Mouse (Mus musculus) MEL (cell line): ENCODE data around the gene Gm48551. TPM values are rescaled to one million over a fixed set of nuclear protein-coding genes. Genes with fewer than 3 reads are reported as not detected.

Experiments used
- DNase-seq: peaks from one replicate; pipeline ENCODE4 v3.0.0; 2011; ENCODE audit warnings: low read depth, low spot score
- H3K27ac ChIP-seq: 2 replicates; pipeline ENCODE4 v1.5.1; 2012; ENCODE audit warnings: low read depth, mild to moderate bottlenecking, control low read depth, low read length, moderate library complexity; ENCODE audit not compliant: control insufficient read depth
- H3K27me3 ChIP-seq, 2 experiments: fragments of 150-350 bp in 1 of 2; sonication (generic) in 1 of 2; 2 replicates each; pipeline ENCODE4 v1.6.1; 2012; ENCODE audit warnings: low read length in 2 of 2, mild to moderate bottlenecking in 2 of 2, improper control_type of control experiment in 1 of 2, moderate library complexity in 1 of 2; ENCODE audit not compliant: insufficient read depth in 2 of 2, control insufficient read depth in 1 of 2
- H3K36me3 ChIP-seq, 2 experiments: 2 replicates each; pipeline ENCODE4 v1.6.1; 2012 to 2014; ENCODE audit warnings: low read length in 2 of 2, improper control_type of control experiment in 1 of 2, inconsistent platforms in 1 of 2, mild to moderate bottlenecking in 1 of 2; ENCODE audit not compliant: insufficient read depth in 2 of 2, control insufficient read depth in 1 of 2
- H3K4me1 ChIP-seq, 2 experiments: fragments of 150-350 bp in 1 of 2; sonication (generic) in 1 of 2; 2 replicates each; pipeline ENCODE4 v1.6.1; 2012; ENCODE audit warnings: low read length in 2 of 2, improper control_type of control experiment in 1 of 2, mild to moderate bottlenecking in 1 of 2; ENCODE audit not compliant: insufficient read depth in 2 of 2, control insufficient read depth in 1 of 2
- H3K4me3 ChIP-seq, 2 experiments: fragments of 150-350 bp in 1 of 2; sonication (generic) in 1 of 2; 2 replicates each; pipeline ENCODE4 v1.5.1; 2012; ENCODE audit warnings: low read depth in 2 of 2, low read length in 2 of 2, mild to moderate bottlenecking in 2 of 2, moderate library complexity in 2 of 2, control low read depth in 1 of 2, improper control_type of control experiment in 1 of 2; ENCODE audit not compliant: control insufficient read depth in 1 of 2, insufficient read depth in 1 of 2
- H3K79me2 ChIP-seq: 2 replicates; pipeline ENCODE4 v1.6.1; 2012; ENCODE audit warnings: mild to moderate bottlenecking, low read length, moderate library complexity; ENCODE audit not compliant: control insufficient read depth, poor library complexity, insufficient read depth
- H3K9ac ChIP-seq: 2 replicates; pipeline ENCODE4 v1.6.1; 2012; ENCODE audit warnings: low read depth, mild to moderate bottlenecking, control low read depth, low read length, moderate library complexity; ENCODE audit not compliant: control insufficient read depth, poor library complexity, severe bottlenecking
- H3K9me3 ChIP-seq: fragments of 150-350 bp; sonication (generic); replicated peaks from 2 replicates; pipeline ENCODE4 v1.6.1; 2012; ENCODE audit warnings: mild to moderate bottlenecking, low read length, improper control_type of control experiment, moderate library complexity; ENCODE audit not compliant: insufficient read depth
- BHLHE40 ChIP-seq: IDR thresholded peaks from 2 replicates; pipeline ENCODE4 v1.6.1; 2012; ENCODE audit warnings: low read depth, mild to moderate bottlenecking, inconsistent platforms, low read length, improper control_type of control experiment, borderline replicate concordance
- CHD1 ChIP-seq: IDR thresholded peaks from 2 replicates; pipeline ENCODE4 v1.6.1; 2012; ENCODE audit warnings: low read depth, mild to moderate bottlenecking, inconsistent platforms, low read length, improper control_type of control experiment
- CHD2 ChIP-seq: IDR thresholded peaks from 2 replicates; pipeline ENCODE4 v1.6.1; 2011; ENCODE audit warnings: low read length, improper control_type of control experiment
- CTCF ChIP-seq, 3 experiments: IDR thresholded peaks in 2 of 3; conservative IDR thresholded peaks in 1 of 3; 2 replicates each; pipeline ENCODE4 v1.5.1; 2011 to 2012; ENCODE audit warnings: low read length in 3 of 3, low read depth in 2 of 3, mild to moderate bottlenecking in 2 of 3, improper control_type of control experiment in 1 of 3, inconsistent platforms in 1 of 3, mixed read lengths in 1 of 3, moderate library complexity in 1 of 3; ENCODE audit not compliant: control insufficient read depth in 1 of 3, insufficient read depth in 1 of 3, poor library complexity in 1 of 3, severe bottlenecking in 1 of 3
- EP300 ChIP-seq, 2 experiments: IDR thresholded peaks; 2 replicates each; pipeline ENCODE4 v1.6.1; 2011; ENCODE audit warnings: improper control_type of control experiment in 2 of 2, low read length in 2 of 2, low read depth in 1 of 2, mild to moderate bottlenecking in 1 of 2
- HCFC1 ChIP-seq: IDR thresholded peaks from 2 replicates; pipeline ENCODE4 v1.6.1; 2012; ENCODE audit warnings: low read depth, mild to moderate bottlenecking, inconsistent platforms, low read length, improper control_type of control experiment, moderate library complexity
- MAFK ChIP-seq: IDR thresholded peaks from 2 replicates; pipeline ENCODE4 v1.6.1; 2011; ENCODE audit warnings: low read depth, mild to moderate bottlenecking, low read length, improper control_type of control experiment, borderline replicate concordance
- MAX ChIP-seq: IDR thresholded peaks from 2 replicates; pipeline ENCODE4 v1.6.1; 2011; ENCODE audit warnings: low read length, improper control_type of control experiment
- MXI1 ChIP-seq: IDR thresholded peaks from 2 replicates; pipeline ENCODE4 v1.6.1; 2011; ENCODE audit warnings: mild to moderate bottlenecking, low read depth, low read length, improper control_type of control experiment
- NRF1 ChIP-seq: IDR thresholded peaks from 2 replicates; pipeline ENCODE4 v1.6.1; 2014; ENCODE audit warnings: low read depth, mild to moderate bottlenecking, inconsistent platforms, low read length, improper control_type of control experiment, moderate library complexity; ENCODE audit not compliant: poor library complexity, insufficient read depth, severe bottlenecking
- POLR2AphosphoS5 ChIP-seq: IDR thresholded peaks from 2 replicates; pipeline ENCODE4 v1.6.1; 2012; ENCODE audit warnings: low read depth, borderline replicate concordance, mild to moderate bottlenecking, inconsistent platforms, low read length, moderate library complexity, mixed read lengths
- RAD21 ChIP-seq: IDR thresholded peaks from 2 replicates; pipeline ENCODE4 v1.6.1; 2011; ENCODE audit warnings: mild to moderate bottlenecking, low read depth, low read length, improper control_type of control experiment
- SMC3 ChIP-seq: IDR thresholded peaks from 2 replicates; pipeline ENCODE4 v1.6.1; 2011; ENCODE audit warnings: low read depth, low read length, improper control_type of control experiment
- TBP ChIP-seq: IDR thresholded peaks from 2 replicates; pipeline ENCODE4 v1.8.0; 2011; ENCODE audit warnings: low read depth, low read length, improper control_type of control experiment
- UBTF ChIP-seq: IDR thresholded peaks from 2 replicates; pipeline ENCODE4 v1.6.1; 2012; ENCODE audit warnings: low read depth, mild to moderate bottlenecking, inconsistent platforms, low read length, improper control_type of control experiment, moderate library complexity, borderline replicate concordance; ENCODE audit not compliant: insufficient read depth
- USF1 ChIP-seq: IDR thresholded peaks from 2 replicates; pipeline ENCODE4 v1.6.1; 2014; ENCODE audit warnings: low read depth, mild to moderate bottlenecking, inconsistent platforms, low read length, improper control_type of control experiment, moderate library complexity
- ZC3H11A ChIP-seq: IDR thresholded peaks from 2 replicates; pipeline ENCODE4 v1.6.1; 2012; ENCODE audit warnings: low read depth, mild to moderate bottlenecking, inconsistent platforms, low read length, improper control_type of control experiment
- polyA plus RNA-seq, 2 experiments: library from polyadenylated mRNA; stranded (reverse) in 1 of 2; unstranded in 1 of 2; fragments of >175 nt in 1 of 2; fragments of >200 nt in 1 of 2; gene quantifications; 2 replicates each; pipeline versions ENCODE4 v1.2.1 to v1.2.4; 2012; ENCODE audit warnings: low replicate concordance in 2 of 2, low read depth in 1 of 2; ENCODE audit not compliant: insufficient read length in 2 of 2, insufficient read depth in 1 of 2, missing spikeins in 1 of 2
- total RNA-seq: library from RNA; depleted of rRNA; stranded (reverse); fragments of 300-350 nt; gene quantifications from 2 replicates; pipeline ENCODE4 v1.2.3, GENCODE M21; 2012; rRNA removed

Gene Gm48551
- total and polyA plus RNA-seq, 3 experiments, result 0.62 to 2.6 TPM; not detected in 1

DNA sequence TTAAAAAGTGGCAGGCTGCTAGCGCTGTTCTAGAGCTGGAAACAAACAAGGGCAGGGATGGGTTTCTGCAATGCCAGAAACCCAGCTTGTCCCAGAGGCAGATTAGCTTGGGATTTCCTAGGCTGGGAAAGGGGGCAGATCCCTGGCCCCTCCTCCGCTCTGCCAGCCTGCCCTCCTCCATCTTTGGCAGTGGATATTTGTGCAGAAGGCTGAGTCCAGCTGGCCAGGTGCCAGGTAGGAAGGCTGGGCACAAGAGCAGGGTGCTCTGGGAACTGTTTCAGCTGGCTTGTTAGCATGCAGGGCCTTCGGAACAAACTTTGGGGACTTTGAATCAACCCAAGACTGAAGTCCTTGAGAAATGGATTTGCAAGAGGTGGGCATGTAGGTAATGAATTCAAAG lies 51.2 kb downstream of the Gm48551 start:
- no peak for TF ChIP-seq MAFK
- no peak for TF ChIP-seq ZC3H11A
- TF ChIP-seq CHD1, result no peak
- no peak for TF ChIP-seq MXI1
- no peak for TF ChIP-seq USF1
- no peak for TF ChIP-seq POLR2AphosphoS5
- TF ChIP-seq HCFC1, result no peak
- TF ChIP-seq CTCF (IDR thresholded peaks at IDR 0.05 in 2 of 3, conservative IDR thresholded peaks at IDR 0.05 in 1 of 3; ENCODE audit: control insufficient read depth in 1 of 3, insufficient read depth in 1 of 3, low read depth in 2 of 3, low read length in 3 of 3, poor library complexity in 1 of 3, severe bottlenecking in 1 of 3), result no peak
- TF ChIP-seq NRF1, result no peak
- no peak for TF ChIP-seq MAX
- TF ChIP-seq UBTF, result no peak
- no peak overlapping the region for H3K27ac ChIP-seq
- no peak for DNase-seq
- no peaks in the 10 kb centered on the region for H3K9me3 ChIP-seq
- no peaks in the 10 kb centered on the region; a peak in 1 of 4 replicates for H3K36me3 ChIP-seq
- peaks cover 0 to 19% of the 10 kb centered on the region in 2 experiments; a peak in 2 of 4 replicates for H3K4me1 ChIP-seq
- H3K9ac ChIP-seq, result no peak overlapping the region
- no peak overlapping the region for H3K4me3 ChIP-seq
- H3K79me2 ChIP-seq, result no peaks in the 10 kb centered on the region; the same call in 1 of the 2 replicates
- H3K27me3 ChIP-seq, result peaks cover 0 to 3% of the 10 kb centered on the region in 2 experiments; a peak in 2 of 4 replicates

DNA sequence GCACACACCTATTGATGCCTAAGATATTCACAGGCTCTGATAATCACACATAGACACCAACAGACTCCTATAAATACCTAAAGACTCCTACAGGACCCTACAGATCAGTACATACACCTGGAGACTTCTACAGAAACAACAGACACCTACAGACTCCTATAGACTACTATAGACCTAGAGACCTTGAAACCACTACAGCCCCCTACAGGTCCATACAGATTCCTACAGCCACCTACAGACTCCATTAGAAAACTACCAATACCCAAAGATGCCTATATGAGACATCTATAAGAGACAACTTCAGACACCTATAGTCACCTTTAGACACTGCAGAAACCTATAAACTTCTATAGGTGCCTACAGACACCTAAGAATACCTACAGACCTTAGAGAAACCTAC lies 56.8 kb downstream of the Gm48551 start:
- DNase-seq, result peak; percentile 41
- Histone ChIP-seq H3K27ac (no peak overlapping the region), H3K9ac (no peak overlapping the region), H3K27me3 (peaks cover 0 to 13% of the 10 kb centered on the region in 2 experiments; a peak in 2 of 4 replicates), H3K4me1 (no peaks in the 10 kb centered on the region), H3K36me3 (no peaks in the 10 kb centered on the region), H3K4me3 (no peak overlapping the region), H3K9me3 (no peaks in the 10 kb centered on the region), H3K79me2 (no peaks in the 10 kb centered on the region)
- TF ChIP-seq TBP (no peak), ZC3H11A (peak; percentile 22; the same call in 1 of the 2 replicates), CHD2 (no peak), CTCF (IDR thresholded peaks at IDR 0.05 in 2 of 3, conservative IDR thresholded peaks at IDR 0.05 in 1 of 3; ENCODE audit: control insufficient read depth in 1 of 3, insufficient read depth in 1 of 3, low read depth in 2 of 3, low read length in 3 of 3, poor library complexity in 1 of 3, severe bottlenecking in 1 of 3) (peak in 2 of 3 experiments; percentile 42 to 62; a peak in 4 of 6 replicates), BHLHE40 (no peak), HCFC1 (no peak), SMC3 (peak; percentile 58), MAX (no peak), RAD21 (peak; percentile 50), EP300 (IDR thresholded peaks at IDR 0.05; ENCODE audit: low read depth in 1 of 2, low read length in 2 of 2) (no peak)

Other genes starting within 250 kb of the Gm48551 start
Only the 30 nearest of the 35 such genes appear.
- gene Pias4, start 216.5 kb upstream of the Gm48551 start, total RNA-seq, result 19.5 and 21.0 TPM in 2 replicates
- 10 to 100 TPM in 1 of 2 experiments, not detected in 1; 40.4 TPM for gene Pias4, start 216.5 kb upstream of the Gm48551 start, polyA plus RNA-seq
- gene Eef2, start 207.8 kb upstream of the Gm48551 start, total RNA-seq, result 2,850 and 2,863 TPM in 2 replicates
- 1,000 to 10,000 TPM; 3,442 to 4,586 TPM for gene Eef2, start 207.8 kb upstream of the Gm48551 start, polyA plus RNA-seq
- 42.3 and 49.2 TPM in 2 replicates for gene Dapk3, start 201.5 kb upstream of the Gm48551 start, total RNA-seq
- gene Dapk3, start 201.5 kb upstream of the Gm48551 start, polyA plus RNA-seq, result 10 to 100 TPM in 1 of 2 experiments, not detected in 1; 79.1 TPM
- gene 4930442H23Rik, start 200.6 kb upstream of the Gm48551 start, total RNA-seq, result 0.13 and 0.31 TPM in 2 replicates
- gene 4930442H23Rik, start 200.6 kb upstream of the Gm48551 start, polyA plus RNA-seq, result under 1 TPM in 1 of 2 experiments, not detected in 1; 0.42 TPM
- gene Nmrk2, start 182.4 kb upstream of the Gm48551 start, total RNA-seq, result not detected in 2 replicates
- not detected for gene Nmrk2, start 182.4 kb upstream of the Gm48551 start, polyA plus RNA-seq
- 0.19 and 0.20 TPM in 2 replicates for gene Atcay, start 153.6 kb upstream of the Gm48551 start, total RNA-seq
- gene Atcay, start 153.6 kb upstream of the Gm48551 start, polyA plus RNA-seq, result under 1 TPM in 1 of 2 experiments, not detected in 1; 0.33 TPM
- 0.39 and 0.81 TPM in 2 replicates for gene Zfr2, start 151.3 kb upstream of the Gm48551 start, total RNA-seq
- gene Zfr2, start 151.3 kb upstream of the Gm48551 start, polyA plus RNA-seq, result 1 to 10 TPM in 1 of 2 experiments, not detected in 1; 1.4 TPM
- 0.10 and 0.23 TPM in 2 replicates for gene Matk, start 131.5 kb upstream of the Gm48551 start, total RNA-seq
- gene Matk, start 131.5 kb upstream of the Gm48551 start, polyA plus RNA-seq, result 1 to 10 TPM in 1 of 2 experiments, not detected in 1; 1.0 TPM
- gene Mrpl54, start 117.5 kb upstream of the Gm48551 start, total RNA-seq, result 137 and 150 TPM in 2 replicates
- gene Mrpl54, start 117.5 kb upstream of the Gm48551 start, polyA plus RNA-seq, result 100 to 1,000 TPM; 157 to 421 TPM
- 68.9 and 81.3 TPM in 2 replicates for gene Apba3, start 117.5 kb upstream of the Gm48551 start, total RNA-seq
- 10 to 100 TPM in 1 of 2 experiments, not detected in 1; 73.2 TPM for gene Apba3, start 117.5 kb upstream of the Gm48551 start, polyA plus RNA-seq
- gene Tjp3, start 92.9 kb upstream of the Gm48551 start, total RNA-seq, result 2.5 and 2.9 TPM in 2 replicates
- gene Tjp3, start 92.9 kb upstream of the Gm48551 start, polyA plus RNA-seq, result 1 to 10 TPM in 1 of 2 experiments, not detected in 1; 4.9 TPM
- 14.1 and 14.4 TPM in 2 replicates for gene Pip5k1c, start 91.5 kb upstream of the Gm48551 start, total RNA-seq
- gene Pip5k1c, start 91.5 kb upstream of the Gm48551 start, polyA plus RNA-seq, result 10 to 100 TPM in 1 of 2 experiments, not detected in 1; 40.5 TPM
- 43.5 and 47.6 TPM in 2 replicates for gene Cactin, start 63.4 kb upstream of the Gm48551 start, total RNA-seq
- 10 to 100 TPM in 1 of 2 experiments, not detected in 1; 66.8 TPM for gene Cactin, start 63.4 kb upstream of the Gm48551 start, polyA plus RNA-seq
- 0.13 TPM in 1 of 2 replicates, not detected in the other for gene Tbxa2r, start 55.7 kb upstream of the Gm48551 start, total RNA-seq
- gene Tbxa2r, start 55.7 kb upstream of the Gm48551 start, polyA plus RNA-seq, result under 1 TPM in 1 of 2 experiments, not detected in 1; 0.31 TPM
- gene Gipc3, start 41.2 kb upstream of the Gm48551 start, total RNA-seq, result not detected in 2 replicates
- gene Gipc3, start 41.2 kb upstream of the Gm48551 start, polyA plus RNA-seq, result not detected
- 22.8 and 27.0 TPM in 2 replicates for gene Hmg20b, start 34.0 kb upstream of the Gm48551 start, total RNA-seq
- gene Hmg20b, start 34.0 kb upstream of the Gm48551 start, polyA plus RNA-seq, result 10 to 100 TPM in 1 of 2 experiments, not detected in 1; 92.7 TPM
- gene Mfsd12, start 27.0 kb upstream of the Gm48551 start, total RNA-seq, result 17.9 and 29.0 TPM in 2 replicates
- gene Mfsd12, start 27.0 kb upstream of the Gm48551 start, polyA plus RNA-seq, result 10 to 100 TPM in 1 of 2 experiments, not detected in 1; 22.5 TPM
- 6.7 and 12.1 TPM in 2 replicates for gene 4930404N11Rik, start 18.6 kb upstream of the Gm48551 start, total RNA-seq
- gene 4930404N11Rik, start 18.6 kb upstream of the Gm48551 start, polyA plus RNA-seq, result 1 to 10 TPM in 1 of 2 experiments, not detected in 1; 3.1 TPM
- gene Fzr1, start 6.0 kb upstream of the Gm48551 start, total RNA-seq, result 20.7 and 24.7 TPM in 2 replicates
- gene Fzr1, start 6.0 kb upstream of the Gm48551 start, polyA plus RNA-seq, result 100 to 1,000 TPM in 1 of 2 experiments, not detected in 1; 115 TPM
- 153 and 157 TPM in 2 replicates for gene Dohh, start within 50 bp of the Gm48551 start, total RNA-seq
- 100 to 1,000 TPM in 1 of 2 experiments, not detected in 1; 145 TPM for gene Dohh, start within 50 bp of the Gm48551 start, polyA plus RNA-seq
- 0.49 and 0.89 TPM in 2 replicates for gene Gm48552, start 4.5 kb downstream of the Gm48551 start, total RNA-seq
- gene Gm48552, start 4.5 kb downstream of the Gm48551 start, polyA plus RNA-seq, result 1 to 10 TPM in 1 of 2 experiments, not detected in 1; 1.2 TPM
- gene Smim24, start 8.6 kb downstream of the Gm48551 start, total RNA-seq, result 6.5 and 6.7 TPM in 2 replicates
- gene Smim24, start 8.6 kb downstream of the Gm48551 start, polyA plus RNA-seq, result 10 to 100 TPM in 1 of 2 experiments, not detected in 1; 29.5 TPM
- 2.0 and 3.6 TPM in 2 replicates for gene Nfic, start 71.2 kb downstream of the Gm48551 start, total RNA-seq
- gene Nfic, start 71.2 kb downstream of the Gm48551 start, polyA plus RNA-seq, result 1 to 10 TPM in 1 of 2 experiments, not detected in 1; 9.7 TPM
- gene Celf5, start 98.2 kb downstream of the Gm48551 start, total RNA-seq, result 0.03 and 0.08 TPM in 2 replicates
- under 1 TPM in 1 of 2 experiments, not detected in 1; 0.38 TPM for gene Celf5, start 98.2 kb downstream of the Gm48551 start, polyA plus RNA-seq
- gene Ncln, start 111.9 kb downstream of the Gm48551 start, total RNA-seq, result 120 and 136 TPM in 2 replicates
- 100 to 1,000 TPM; 215 to 276 TPM for gene Ncln, start 111.9 kb downstream of the Gm48551 start, polyA plus RNA-seq
- 1.7 and 2.1 TPM in 2 replicates for gene S1pr4, start 115.7 kb downstream of the Gm48551 start, total RNA-seq
- 1 to 10 TPM in 1 of 2 experiments, not detected in 1; 1.6 TPM for gene S1pr4, start 115.7 kb downstream of the Gm48551 start, polyA plus RNA-seq
- 28.2 and 33.0 TPM in 2 replicates for gene Gna15, start 139.8 kb downstream of the Gm48551 start, total RNA-seq
- 100 to 1,000 TPM in 1 of 2 experiments, 10 to 100 TPM in 1; 23.0 to 142 TPM for gene Gna15, start 139.8 kb downstream of the Gm48551 start, polyA plus RNA-seq
- 12.2 and 14.1 TPM in 2 replicates for gene Gna11, start 160.7 kb downstream of the Gm48551 start, total RNA-seq
- gene Gna11, start 160.7 kb downstream of the Gm48551 start, polyA plus RNA-seq, result 10 to 100 TPM in 1 of 2 experiments, not detected in 1; 18.4 TPM
- 170 and 197 TPM in 2 replicates for gene Aes, start 175.0 kb downstream of the Gm48551 start, total RNA-seq
- 100 to 1,000 TPM in 1 of 2 experiments, not detected in 1; 355 TPM for gene Aes, start 175.0 kb downstream of the Gm48551 start, polyA plus RNA-seq
- 0.19 and 0.75 TPM in 2 replicates for gene Tle2, start 190.1 kb downstream of the Gm48551 start, total RNA-seq
- 1 to 10 TPM in 1 of 2 experiments, not detected in 1; 2.4 TPM for gene Tle2, start 190.1 kb downstream of the Gm48551 start, polyA plus RNA-seq